Mouse (Mus musculus) ovary, postnatal 10 days (tissue): ENCODE measurements at regions not wholly inside any gene's neighbourhood (a gene's known extent, or its start where the extent isn't known, plus 50 kb on each side); places are given as distances from the start of the nearest gene placed in this dataset.

Source experiments
- DNase-seq: peaks from one replicate; pipeline ENCODE4 v3.0.0; 2022; ENCODE audit warnings: low spot score

GRCm38 (mm10) chr12:12505590-12505989 is 243.7 kb downstream of the Fam49a start:
- no peak for DNase-seq

- DNase-seq = no peak
Observed at GRCm38 (mm10) chr12:12499903-12500302, 238.0 kb downstream of the Fam49a start.

- DNase-seq = no peak
Observed at GRCm38 (mm10) chr12:12498621-12499020, 236.7 kb downstream of the Fam49a start.

- DNase-seq = no peak
Observed at GRCm38 (mm10) chr12:12497277-12497841, 235.4 kb downstream of the Fam49a start.

GRCm38 (mm10) chr12:12496593-12497141 is 234.7 kb downstream of the Fam49a start:
- DNase-seq = peak; percentile 10

- DNase-seq = no peak
Observed at GRCm38 (mm10) chr12:12490173-12490572, 228.2 kb downstream of the Fam49a start.

GRCm38 (mm10) chr12:12488090-12488489 is 226.2 kb downstream of the Fam49a start:
- no peak for DNase-seq

- DNase-seq = no peak
Observed at GRCm38 (mm10) chr12:12486656-12487356, 224.9 kb downstream of the Fam49a start.

- DNase-seq = no peak
Observed at GRCm38 (mm10) chr12:12484921-12485680, 223.2 kb downstream of the Fam49a start.

- DNase-seq = no peak
Observed at GRCm38 (mm10) chr12:12480451-12480850, 218.5 kb downstream of the Fam49a start.

- DNase-seq = no peak
Observed at GRCm38 (mm10) chr12:12452086-12452485, 190.1 kb downstream of the Fam49a start.

- no peak for DNase-seq
Observed at GRCm38 (mm10) chr12:12446768-12447167, 184.8 kb downstream of the Fam49a start.

GRCm38 (mm10) chr12:12446281-12446680 is 184.3 kb downstream of the Fam49a start:
- DNase-seq = no peak

- DNase-seq = no peak
Observed at GRCm38 (mm10) chr12:12442872-12443271, 180.9 kb downstream of the Fam49a start.

- DNase-seq = no peak
Observed at GRCm38 (mm10) chr12:12436379-12436778, 174.4 kb downstream of the Fam49a start.

- DNase-seq = no peak
Observed at GRCm38 (mm10) chr12:12432597-12432996, 170.7 kb downstream of the Fam49a start.
